Comparison of ENCODE assay signal across 16 mouse cellular contexts in genomic region chr1:128586928-128587780, GRCm38 (mm10). TPM values are rescaled to one million over a fixed set of nuclear protein-coding genes. Genes with fewer than 3 reads are reported as not detected.
A peak's percentile ranks its signal among the peaks of the same experiment; 100 is the strongest.
DNase-seq lines count a peak whose midpoint lies in the region; ATAC-seq and TF ChIP-seq lines count a peak whose summit lies in the region.
"Had no signal": no experiment of that assay in that cellular context is flagged by ENCODE, and none has a peak within 500 bp of the region (broad histone marks: within the 10 kb centered on the region; RNA-seq: fewer than 3 reads in every experiment).

No protein-coding gene starts in this region.

- H3K27ac ChIP-seq in liver, adult 2 months (replicated peaks; ENCODE audit: insufficient read depth, low read depth, low read length), result no peak overlapping the region
- no peak overlapping the region for H3K27ac ChIP-seq in forebrain, embryonic 13.5 days
- 0 out of 2 replicates have a peak overlapping the region, but pooled peaks have one; percentile 6 for H3K27ac ChIP-seq in hindbrain, embryonic 16.5 days (ENCODE audit: low read depth, low read length)
- no peak overlapping the region for H3K27ac ChIP-seq in kidney, adult 2 months (ENCODE audit: insufficient read depth, low read depth, low read length)
- H3K27ac ChIP-seq: gastrocnemius, adult 2 months had no signal

- no peak for TF ChIP-seq CTCF in liver, adult 2 months (IDR thresholded peaks at IDR 0.05; ENCODE audit: low read depth, low read length)
- no peak for TF ChIP-seq CTCF in kidney, adult 2 months (conservative IDR thresholded peaks at IDR 0.05; ENCODE audit: insufficient read depth, insufficient read length, low read depth, low read length)

- no peak overlapping the region for H3K4me3 ChIP-seq in liver, adult 2 months (ENCODE audit: insufficient read depth, low read depth, low read length)
- no peak overlapping the region for H3K4me3 ChIP-seq in forebrain, embryonic 13.5 days
- no peak overlapping the region for H3K4me3 ChIP-seq in hindbrain, embryonic 16.5 days (ENCODE audit: low read length)
- no peak overlapping the region for H3K4me3 ChIP-seq in kidney, adult 2 months (ENCODE audit: insufficient read depth, low read depth, low read length)
- H3K4me3 ChIP-seq: gastrocnemius, adult 2 months had no signal

- H3K79me2 ChIP-seq in liver, adult 2 months (ENCODE audit: control insufficient read depth, insufficient read depth, low read length), result no peaks in the 10 kb centered on the region

- peaks cover 5% of the 10 kb centered on the region; the same call in 1 of the 2 replicates for H3K27me3 ChIP-seq in liver, adult 2 months (ENCODE audit: control insufficient read depth, insufficient read depth, low read length)
- 0 out of 2 replicates have a peak, but pooled peaks cover 6% of the 10 kb centered on the region for H3K27me3 ChIP-seq in forebrain, embryonic 13.5 days
- H3K27me3 ChIP-seq in hindbrain, embryonic 16.5 days (replicated peaks; ENCODE audit: control insufficient read depth, insufficient read depth, low read length), result no peaks in the 10 kb centered on the region
- H3K27me3 ChIP-seq in kidney, adult 2 months (replicated peaks; ENCODE audit: control insufficient read depth, insufficient read depth, low read length), result no peaks in the 10 kb centered on the region

- peak; percentile 69 for DNase-seq in liver, adult 2 months (ENCODE audit: extremely low read depth, low read depth, low spot score)
- DNase-seq in liver, result no peak
- peak; percentile 52 for DNase-seq in 416B (ENCODE audit: low read depth)
- no peak for DNase-seq in gastrocnemius, postnatal 14 days
- no peak for DNase-seq in kidney, adult 2 months
- DNase-seq: adrenal gland, postnatal 25 days; cerebellum, postnatal 14 days; gastrocnemius, adult 2 months; heart, postnatal 4 days; kidney, adult 9 months had no signal

- intact Hi-C loops in gastrocnemius, postnatal 14 days (cut with DNase I; ENCODE audit: low total_unique reads), result no loop called here

- peaks cover 10% of the 10 kb centered on the region for H3K4me1 ChIP-seq in liver, adult 2 months (ENCODE audit: control insufficient read depth, insufficient read depth, low read length)
- peaks cover 56% of the 10 kb centered on the region for H3K4me1 ChIP-seq in forebrain, embryonic 13.5 days
- peaks cover 3% of the 10 kb centered on the region for H3K4me1 ChIP-seq in hindbrain, embryonic 16.5 days (ENCODE audit: control insufficient read depth, insufficient read depth, low read depth, low read length)
- H3K4me1 ChIP-seq in kidney, adult 2 months (ENCODE audit: control insufficient read depth, insufficient read depth, low read length), result no peaks in the 10 kb centered on the region

- ATAC-seq in forebrain, embryonic 13.5 days, result no peak
- no peak for ATAC-seq in hindbrain, embryonic 16.5 days
- ATAC-seq in erythroblast, adult 5-6 weeks (replicated peaks; ENCODE audit: low FRiP score, poor library complexity, severe bottlenecking), result no peak

- H3K9me3 ChIP-seq in forebrain, embryonic 13.5 days (replicated peaks), result no peaks in the 10 kb centered on the region
- no peaks in the 10 kb centered on the region for H3K9me3 ChIP-seq in hindbrain, embryonic 16.5 days (ENCODE audit: control insufficient read depth, low read length)

- TF ChIP-seq POLR2A in liver, adult 2 months (IDR thresholded peaks at IDR 0.05; ENCODE audit: extremely low read depth, insufficient read depth, low read length), result no peak
- no peak for TF ChIP-seq POLR2A in kidney, adult 2 months (IDR thresholded peaks at IDR 0.05; ENCODE audit: low read depth, low read length)

- no peak overlapping the region for H3K9ac ChIP-seq in liver, adult 2 months (ENCODE audit: low read depth, low read length)
- peak overlapping the region; percentile 9; the same call in 1 of the 2 replicates for H3K9ac ChIP-seq in forebrain, embryonic 13.5 days
- no peak overlapping the region for H3K9ac ChIP-seq in hindbrain, embryonic 16.5 days (ENCODE audit: low read depth, low read length)

- H3K4me2 ChIP-seq in forebrain, embryonic 13.5 days, result 0 out of 2 replicates have a peak overlapping the region, but pooled peaks have one; percentile 22
- H3K4me2 ChIP-seq in hindbrain, embryonic 16.5 days (ENCODE audit: low read length), result no peak overlapping the region
- H3K4me2 ChIP-seq: heart, embryonic 11.5 days; liver, embryonic 11.5 days had no signal

- H3K36me3 ChIP-seq in liver, adult 2 months (ENCODE audit: control insufficient read depth, insufficient read depth, low read length), result no peaks in the 10 kb centered on the region
- H3K36me3 ChIP-seq in forebrain, embryonic 13.5 days (ENCODE audit: poor library complexity, severe bottlenecking), result peaks cover 15% of the 10 kb centered on the region
- H3K36me3 ChIP-seq in hindbrain, embryonic 16.5 days (ENCODE audit: control insufficient read depth, insufficient read depth, low read length), result no peaks in the 10 kb centered on the region
- H3K36me3 ChIP-seq in kidney, adult 2 months (ENCODE audit: control insufficient read depth, insufficient read depth, low read length), result no peaks in the 10 kb centered on the region
- H3K36me3 ChIP-seq: G1E had no signal

- 49% methylated on average over 8 of the region's 8 CpGs for WGBS in liver, adult 2 months
- 71% methylated on average over 8 of the region's 8 CpGs for WGBS in forebrain, embryonic 13.5 days
- WGBS in hindbrain, embryonic 16.5 days, result 37% methylated on average over 8 of the region's 8 CpGs
- WGBS in kidney, adult 2 months, result 81% methylated on average over 8 of the region's 8 CpGs

RNA-seq across cellular contexts. Expression of gene Cxcr4, which starts 4.9 kb away (rescaled TPM):
- total RNA-seq in liver, adult 2 months (2014; rRNA removed), result 0.74 and 2.4 TPM in 2 replicates
- polyA plus RNA-seq in liver, adult 2 months (2012; rRNA removed), result 1.8 and 2.4 TPM in 2 replicates
- polyA plus RNA-seq in forebrain, embryonic 13.5 days (2015; fragmentation: Nextera tagmentation; extraction: Ambion mirVana), result 5.8 and 9.1 TPM in 2 replicates
- 5.9 and 8.2 TPM in 2 replicates for polyA plus RNA-seq in hindbrain, embryonic 16.5 days (2015; fragmentation: Nextera tagmentation; extraction: Ambion mirVana)
- 10 to 100 TPM; 15.7 to 17.1 TPM for total RNA-seq in gastrocnemius, postnatal 14 days (2021)
- 121 and 151 TPM in 2 replicates for total RNA-seq in erythroblast, adult 5-6 weeks (2015; ENCODE audit: low replicate concordance)
- 109 and 111 TPM in 2 replicates for total RNA-seq in erythroblast, adult 5-6 weeks (2017; ENCODE audit: low replicate concordance)
- polyA plus RNA-seq in kidney, adult 2 months (2012; rRNA removed), result 12.8 and 22.4 TPM in 2 replicates
- polyA plus RNA-seq: G1E had no signal

Comparison
In these comparisons a context has a peak if more than half of its experiments do, and no peak if none do; other contexts are left out.
1. DNase-seq: peak in liver, adult 2 months (single experiment) and 416B (single experiment); none in liver (single experiment), gastrocnemius, postnatal 14 days (single experiment) and kidney, adult 2 months (single experiment).